Mouse (Mus musculus): ENCODE results near the gene Gm44790. TPM values are rescaled to one million over a fixed set of nuclear protein-coding genes. Genes with fewer than 3 reads are reported as not detected.

The Gm44790 gene
- polyA plus RNA-seq, 1 experiment from 2014 or later, result not detected

DNA sequence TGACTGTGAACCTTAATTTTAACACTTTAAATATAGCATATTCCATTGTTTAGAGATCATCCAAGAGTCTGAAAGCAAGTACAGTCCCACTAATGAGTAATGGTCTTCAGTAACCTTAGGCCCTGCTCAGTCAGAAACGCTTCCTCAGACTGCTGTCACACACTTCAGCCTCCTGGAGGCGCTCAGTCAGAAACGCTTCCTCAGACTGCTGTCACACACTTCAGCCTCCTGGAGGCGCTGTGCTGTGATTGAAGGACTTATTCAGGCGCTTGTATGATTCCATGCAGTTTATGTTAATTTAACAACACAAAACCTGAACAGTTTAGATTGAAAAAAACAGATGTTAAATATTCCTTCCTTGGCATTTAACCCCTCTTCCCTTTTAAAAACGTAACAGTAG, 6.0 kb upstream of the Gm44790 start:
- H3K36me3 ChIP-seq (ENCODE audit: control insufficient read depth, insufficient read depth, low read length), result peaks cover 32% of the 10 kb centered on the region
- no peaks in the 10 kb centered on the region for H3K9me3 ChIP-seq (ENCODE audit: control insufficient read depth, low read length)
- H3K4me3 ChIP-seq (ENCODE audit: low read depth, low read length), result no peak overlapping the region
- DNase-seq (ENCODE audit: low spot score, missing footprints) (no peak), ATAC-seq (ENCODE audit: low FRiP score) (no peak)
- no peaks in the 10 kb centered on the region for H3K4me1 ChIP-seq (ENCODE audit: control insufficient read depth, insufficient read depth, low read length)
- 76% methylated on average over 6 of the region's 6 CpGs for WGBS
- no peak overlapping the region for H3K9ac ChIP-seq (ENCODE audit: low read length)
- H3K27ac ChIP-seq (ENCODE audit: low read depth, low read length), result no peak overlapping the region
- H3K27me3 ChIP-seq (ENCODE audit: control insufficient read depth, insufficient read depth, low read length), result no peaks in the 10 kb centered on the region
- H3K4me2 ChIP-seq, result no peak overlapping the region

GRCm38 (mm10) chr6:86431531-86431930, 5.1 kb downstream of the Gm44790 start:
- no peaks in the 10 kb centered on the region for H3K27me3 ChIP-seq (ENCODE audit: control insufficient read depth, insufficient read depth, low read length)
- no peak overlapping the region for H3K27ac ChIP-seq (ENCODE audit: low read depth, low read length)
- no peak overlapping the region for H3K9ac ChIP-seq (ENCODE audit: low read length)
- WGBS, result 93% methylated on average over 3 of the region's 3 CpGs
- DNase-seq (ENCODE audit: low spot score, missing footprints), result peak; percentile 66
- H3K4me1 ChIP-seq (ENCODE audit: control insufficient read depth, insufficient read depth, low read length), result no peaks in the 10 kb centered on the region
- H3K36me3 ChIP-seq (ENCODE audit: control insufficient read depth, insufficient read depth, low read length), result peaks cover 21% of the 10 kb centered on the region
- no peaks in the 10 kb centered on the region for H3K9me3 ChIP-seq (ENCODE audit: control insufficient read depth, low read length)
- no peak overlapping the region for H3K4me3 ChIP-seq (ENCODE audit: low read depth, low read length)
- no peak overlapping the region for H3K4me2 ChIP-seq
- ATAC-seq (ENCODE audit: low FRiP score), result no peak

- DNase-seq (ENCODE audit: low spot score, missing footprints) (peak; percentile 62), ATAC-seq (ENCODE audit: low FRiP score) (no peak)
- Histone ChIP-seq H3K36me3 (ENCODE audit: control insufficient read depth, insufficient read depth, low read length) (peaks cover 10% of the 10 kb centered on the region), H3K4me3 (ENCODE audit: low read depth, low read length) (no peak overlapping the region), H3K9me3 (ENCODE audit: control insufficient read depth, low read length) (no peaks in the 10 kb centered on the region), H3K27ac (ENCODE audit: low read depth, low read length) (no peak overlapping the region), H3K9ac (ENCODE audit: low read length) (no peak overlapping the region), H3K27me3 (ENCODE audit: control insufficient read depth, insufficient read depth, low read length) (no peaks in the 10 kb centered on the region), H3K4me1 (ENCODE audit: control insufficient read depth, insufficient read depth, low read length) (no peaks in the 10 kb centered on the region; the same call in 1 of the 2 replicates), H3K4me2 (no peak overlapping the region)
- WGBS, result 87% methylated on average over 1 of the region's 1 CpGs
Measured at GRCm38 (mm10) chr6:86433696-86434095, 7.2 kb downstream of the Gm44790 start.

GRCm38 (mm10) chr6:86437711-86438110, 11.3 kb downstream of the Gm44790 start:
- ATAC-seq (ENCODE audit: low FRiP score), result peak; percentile 47; the same call in 1 of the 2 replicates
- Histone ChIP-seq H3K36me3 (ENCODE audit: control insufficient read depth, insufficient read depth, low read length) (peaks cover 7% of the 10 kb centered on the region), H3K27me3 (ENCODE audit: control insufficient read depth, insufficient read depth, low read length) (no peaks in the 10 kb centered on the region), H3K9ac (ENCODE audit: low read length) (peak overlapping the region; percentile 86), H3K9me3 (ENCODE audit: control insufficient read depth, low read length) (no peaks in the 10 kb centered on the region), H3K4me3 (ENCODE audit: low read depth, low read length) (peak overlapping the region; percentile 84), H3K4me1 (ENCODE audit: control insufficient read depth, insufficient read depth, low read length) (peaks cover 3% of the 10 kb centered on the region; the same call in 1 of the 2 replicates), H3K4me2 (peak overlapping the region; percentile 57), H3K27ac (ENCODE audit: low read depth, low read length) (peak overlapping the region; percentile 67; the same call in 1 of the 2 replicates)
- WGBS, result 3% methylated on average over 14 of the region's 14 CpGs
- peak; percentile 93 for DNase-seq (ENCODE audit: low spot score, missing footprints)

DNA sequence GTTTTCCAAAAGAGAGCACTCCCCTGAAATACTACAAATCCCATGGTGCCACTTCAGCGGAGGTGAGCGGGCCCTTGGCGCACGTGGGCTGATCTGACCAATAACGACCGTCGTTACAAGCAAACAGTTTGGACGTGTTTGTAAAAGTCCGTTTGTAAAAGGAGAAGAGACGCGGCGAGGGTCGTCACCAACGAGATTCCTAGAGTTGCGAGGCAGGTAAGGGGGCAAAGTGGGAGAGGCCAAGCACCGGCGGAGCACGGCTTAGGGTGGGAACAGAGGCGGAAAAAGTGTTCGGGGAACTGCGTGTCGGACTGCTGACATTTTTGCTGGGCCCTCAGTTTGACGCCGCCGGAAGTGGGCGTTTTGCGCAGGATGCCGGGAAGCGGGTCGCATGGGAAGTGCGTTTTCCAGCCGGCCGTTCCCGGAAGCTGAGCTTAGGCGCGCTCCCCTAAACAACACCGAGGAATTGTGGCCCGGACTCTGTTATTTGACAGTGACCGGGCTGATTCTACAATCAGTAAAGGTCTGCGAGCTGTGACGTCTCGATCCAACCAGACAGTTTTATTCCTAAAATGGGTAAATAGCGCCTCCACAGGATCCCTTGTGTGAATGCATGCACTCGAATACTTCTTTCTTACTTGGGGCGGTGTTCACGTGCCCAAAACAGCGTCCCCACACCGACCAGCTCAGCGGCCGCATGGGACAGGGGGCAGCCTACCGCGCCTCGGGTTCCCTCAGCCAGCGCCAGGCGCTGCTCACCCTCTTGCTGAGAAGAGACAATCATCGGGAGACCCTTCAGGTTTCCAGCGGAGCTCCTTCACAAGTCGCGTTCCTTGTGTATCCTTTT, 12.0 kb downstream of the Gm44790 start, which contains the start of gene C87436:
Gene C87436 (plus strand): TSS at position 103 of the 847 bp plus-strand sequence.
- WGBS, result under 1% methylated on average over 59 of the region's 59 CpGs
- Histone ChIP-seq H3K36me3 (ENCODE audit: control insufficient read depth, insufficient read depth, low read length) (peaks cover 8% of the 10 kb centered on the region), H3K4me1 (ENCODE audit: control insufficient read depth, insufficient read depth, low read length) (peaks cover 3% of the 10 kb centered on the region; the same call in 1 of the 2 replicates), H3K9ac (ENCODE audit: low read length) (peak within 1 kb of the TSS; percentile 86), H3K27ac (ENCODE audit: low read depth, low read length) (peak within 1 kb of the TSS; percentile 67), H3K4me3 (ENCODE audit: low read depth, low read length) (peak within 1 kb of the TSS; percentile 84), H3K4me2 (peak within 1 kb of the TSS; percentile 57), H3K27me3 (ENCODE audit: control insufficient read depth, insufficient read depth, low read length) (no peaks in the 10 kb centered on the region), H3K9me3 (ENCODE audit: control insufficient read depth, low read length) (no peaks in the 10 kb centered on the region)
- peak; percentile 95 for ATAC-seq (ENCODE audit: low FRiP score)
- peak; percentile 99 for DNase-seq (ENCODE audit: low spot score, missing footprints)

DNA sequence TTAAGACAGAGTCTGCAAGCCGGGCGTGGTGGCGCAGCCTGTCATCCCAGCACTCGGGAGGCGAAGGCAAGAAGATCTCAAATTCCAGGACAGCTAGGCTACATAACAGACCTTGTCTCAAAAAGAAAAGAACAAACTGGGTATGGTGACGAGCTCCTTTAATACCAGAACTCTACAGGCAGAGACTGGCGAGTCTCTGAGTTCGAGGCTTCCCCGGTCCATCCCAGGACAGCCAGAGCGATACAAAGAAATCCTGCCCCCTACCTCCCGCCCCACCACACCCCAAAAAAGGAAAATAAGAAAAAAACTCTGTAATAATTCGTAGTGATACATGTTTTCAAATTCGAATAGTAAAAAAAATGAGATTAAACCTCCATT, 12.7 kb downstream of the Gm44790 start:
- peak overlapping the region; percentile 84 for H3K4me3 ChIP-seq (ENCODE audit: low read depth, low read length)
- peaks cover 14% of the 10 kb centered on the region for H3K36me3 ChIP-seq (ENCODE audit: control insufficient read depth, insufficient read depth, low read length)
- peak overlapping the region; percentile 67 for H3K27ac ChIP-seq (ENCODE audit: low read depth, low read length)
- H3K4me1 ChIP-seq (ENCODE audit: control insufficient read depth, insufficient read depth, low read length), result peaks cover 3% of the 10 kb centered on the region; the same call in 1 of the 2 replicates
- WGBS, result 6% methylated on average over 13 of the region's 13 CpGs
- peak overlapping the region; percentile 57 for H3K4me2 ChIP-seq
- no peaks in the 10 kb centered on the region for H3K9me3 ChIP-seq (ENCODE audit: control insufficient read depth, low read length)
- no peak for ATAC-seq (ENCODE audit: low FRiP score)
- no peak for DNase-seq (ENCODE audit: low spot score, missing footprints)
- H3K9ac ChIP-seq (ENCODE audit: low read length), result peak overlapping the region; percentile 86
- H3K27me3 ChIP-seq (ENCODE audit: control insufficient read depth, insufficient read depth, low read length), result no peaks in the 10 kb centered on the region

DNA sequence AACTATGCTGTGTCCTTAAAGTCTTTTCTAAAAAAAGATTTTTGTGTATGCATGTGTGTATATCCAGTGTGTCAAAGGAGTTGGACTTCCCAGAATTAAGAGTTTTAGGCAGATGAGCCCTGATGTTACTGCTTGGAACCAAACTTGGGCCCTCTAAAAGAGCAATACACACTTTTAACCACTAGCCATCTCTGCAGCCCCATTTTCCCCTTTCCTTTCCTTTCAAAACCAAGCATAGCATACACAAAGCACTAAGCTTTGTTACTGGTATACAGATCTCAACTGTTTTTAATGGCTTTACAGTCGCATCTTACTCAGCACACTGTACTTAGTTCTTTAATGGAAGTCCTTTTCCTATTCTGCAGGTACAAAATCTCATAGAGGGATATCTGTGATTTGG, 13.1 kb downstream of the Gm44790 start:
- no peaks in the 10 kb centered on the region for H3K9me3 ChIP-seq (ENCODE audit: control insufficient read depth, low read length)
- no peaks in the 10 kb centered on the region for H3K27me3 ChIP-seq (ENCODE audit: control insufficient read depth, insufficient read depth, low read length)
- ATAC-seq (ENCODE audit: low FRiP score), result no peak
- DNase-seq (ENCODE audit: low spot score, missing footprints), result no peak
- H3K27ac ChIP-seq (ENCODE audit: low read depth, low read length), result no peak overlapping the region
- peaks cover 3% of the 10 kb centered on the region; the same call in 1 of the 2 replicates for H3K4me1 ChIP-seq (ENCODE audit: control insufficient read depth, insufficient read depth, low read length)
- H3K9ac ChIP-seq (ENCODE audit: low read length), result peak overlapping the region; percentile 86; the same call in 1 of the 2 replicates
- peaks cover 14% of the 10 kb centered on the region for H3K36me3 ChIP-seq (ENCODE audit: control insufficient read depth, insufficient read depth, low read length)
- peak overlapping the region; percentile 84 for H3K4me3 ChIP-seq (ENCODE audit: low read depth, low read length)
- WGBS, result 94% methylated on average over 1 of the region's 1 CpGs
- peak overlapping the region; percentile 57 for H3K4me2 ChIP-seq

DNA sequence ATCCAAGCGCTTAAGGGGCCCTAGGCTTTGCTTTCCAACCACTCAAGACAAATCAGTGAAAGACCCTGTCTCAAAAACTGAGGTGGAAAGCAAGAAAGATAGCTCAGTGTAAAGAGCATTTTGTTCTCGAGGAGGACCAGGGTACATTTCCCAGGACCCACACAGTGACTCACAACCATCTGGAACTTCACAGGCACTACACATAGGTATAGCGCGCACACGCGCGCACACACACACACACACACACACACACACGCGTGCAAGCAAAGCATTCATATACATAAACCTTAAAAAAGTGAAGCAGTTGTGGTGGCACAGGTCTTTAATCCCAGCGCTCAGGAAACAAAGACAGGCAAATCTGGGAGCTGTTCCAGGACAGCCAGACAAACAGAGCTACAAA, 15.1 kb downstream of the Gm44790 start:
- ATAC-seq (ENCODE audit: low FRiP score) (no peak), DNase-seq (ENCODE audit: low spot score, missing footprints) (no peak)
- Histone ChIP-seq H3K9ac (ENCODE audit: low read length) (no peak overlapping the region), H3K27me3 (ENCODE audit: control insufficient read depth, insufficient read depth, low read length) (no peaks in the 10 kb centered on the region), H3K36me3 (ENCODE audit: control insufficient read depth, insufficient read depth, low read length) (peaks cover 8% of the 10 kb centered on the region; the same call in 1 of the 2 replicates), H3K4me1 (ENCODE audit: control insufficient read depth, insufficient read depth, low read length) (peaks cover 3% of the 10 kb centered on the region; the same call in 1 of the 2 replicates), H3K27ac (ENCODE audit: low read depth, low read length) (no peak overlapping the region), H3K4me3 (ENCODE audit: low read depth, low read length) (no peak overlapping the region), H3K4me2 (no peak overlapping the region), H3K9me3 (ENCODE audit: control insufficient read depth, low read length) (no peaks in the 10 kb centered on the region)
- WGBS, result 97% methylated on average over 10 of the region's 10 CpGs

DNA sequence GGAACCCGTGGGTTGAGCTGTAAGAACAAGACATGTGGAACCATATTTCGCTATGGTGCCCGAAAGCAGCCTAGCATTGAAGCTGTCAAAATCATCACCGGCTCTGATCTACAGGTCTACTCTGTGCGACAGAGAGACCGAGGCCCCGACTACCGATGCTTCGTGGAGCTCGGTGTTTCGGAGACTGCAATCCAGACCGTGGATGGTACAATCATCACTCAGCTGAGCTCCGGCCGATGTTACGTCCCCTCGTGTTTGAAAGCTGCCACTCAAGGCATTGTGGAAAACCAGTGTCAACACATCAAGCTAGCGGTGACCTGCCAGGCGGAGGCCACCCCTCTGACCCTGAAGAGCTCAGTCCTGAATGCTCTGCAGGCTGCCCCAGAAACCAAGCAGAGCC, 19.1 kb downstream of the Gm44790 start:
- 94% methylated on average over 18 of the region's 18 CpGs for WGBS
- Histone ChIP-seq H3K4me3 (ENCODE audit: low read depth, low read length) (no peak overlapping the region), H3K4me2 (no peak overlapping the region), H3K9ac (ENCODE audit: low read length) (no peak overlapping the region), H3K9me3 (ENCODE audit: control insufficient read depth, low read length) (no peaks in the 10 kb centered on the region), H3K4me1 (ENCODE audit: control insufficient read depth, insufficient read depth, low read length) (no peaks in the 10 kb centered on the region), H3K27me3 (ENCODE audit: control insufficient read depth, insufficient read depth, low read length) (no peaks in the 10 kb centered on the region), H3K27ac (ENCODE audit: low read depth, low read length) (no peak overlapping the region), H3K36me3 (ENCODE audit: control insufficient read depth, insufficient read depth, low read length) (peaks cover 8% of the 10 kb centered on the region; the same call in 1 of the 2 replicates)
- ATAC-seq (ENCODE audit: low FRiP score), result no peak
- no peak for DNase-seq (ENCODE audit: low spot score, missing footprints)
